Mouse (Mus musculus) hindbrain, embryonic 11.5 days (tissue): Measurements from ENCODE around the gene Bcl2l11. TPM values are rescaled to one million over a fixed set of nuclear protein-coding genes. Genes with fewer than 3 reads are reported as not detected.
"Not testable (repeated sequence)": the region's sequence is repeated elsewhere in the genome, so short reads cannot be mapped to it uniquely, and the experiment has no call there.

ENCODE experiments used
- ATAC-seq: fragments of 200-750 bp; cut with Nextera tagmentation; 2 replicates; pipeline ENCODE4 v1.8.0; 2017; ENCODE audit warnings: mild to moderate bottlenecking, moderate TSS enrichment, moderate library complexity; ENCODE audit not compliant: low FRiP score
- DNase-seq: peaks from one replicate; pipeline ENCODE4 v3.0.0-alpha.2; 2015; ENCODE audit warnings: low spot score
- H3K27ac ChIP-seq: fragments of 300-500 bp; sonication (generic); 2 replicates; pipeline ENCODE4 v1.5.1; 2014; ENCODE audit warnings: mild to moderate bottlenecking, low read depth, low read length
- H3K27me3 ChIP-seq: fragments of 300-500 bp; sonication (generic); 2 replicates; pipeline ENCODE4 v1.6.1; 2014; ENCODE audit warnings: mild to moderate bottlenecking, low read length, moderate library complexity, mixed read lengths; ENCODE audit not compliant: control insufficient read depth, insufficient read depth
- H3K36me3 ChIP-seq: fragments of 300-500 bp; sonication (generic); 2 replicates; pipeline ENCODE4 v1.6.1; 2014; ENCODE audit warnings: mild to moderate bottlenecking, low read length, moderate library complexity, mixed read lengths; ENCODE audit not compliant: control insufficient read depth, insufficient read depth
- H3K4me1 ChIP-seq: fragments of 300-500 bp; sonication (generic); replicated peaks from 2 replicates; pipeline ENCODE4 v1.6.1; 2014; ENCODE audit warnings: low read length, mixed read lengths; ENCODE audit not compliant: control insufficient read depth, insufficient read depth
- H3K4me2 ChIP-seq: fragments of 300-500 bp; sonication (generic); replicated peaks from 2 replicates; pipeline ENCODE4 v1.6.1; 2014; ENCODE audit warnings: mild to moderate bottlenecking, low read depth, low read length
- H3K4me3 ChIP-seq: fragments of 300-500 bp; sonication (generic); 2 replicates; pipeline ENCODE4 v1.5.1; 2014; ENCODE audit warnings: low read depth, low read length
- H3K9ac ChIP-seq: fragments of 300-500 bp; sonication (generic); 2 replicates; pipeline ENCODE4 v1.6.1; 2014; ENCODE audit warnings: low read depth, low read length
- H3K9me3 ChIP-seq: fragments of 300-500 bp; sonication (generic); 2 replicates; pipeline ENCODE4 v1.6.1; 2016; ENCODE audit warnings: low read length; ENCODE audit not compliant: control insufficient read depth
- WGBS: fragments of 180-500 bp; shearing (Covaris S2); extraction: QIAGEN DNeasy Blood & Tissue Kit; methylation state at CpG from one replicate; pipeline ENCODE4 v1.1.7; 2014; 5-methylcytosine and 5-hydroxymethylcytosine counted together
- polyA plus RNA-seq: library from polyadenylated mRNA; unstranded; fragments of >200 nt; fragmentation: Nextera tagmentation; extraction: Ambion mirVana; gene quantifications from 2 replicates; pipeline ENCODE4 v1.2.1, GENCODE M21; 2014

Gene Bcl2l11
- polyA plus RNA-seq, 1 experiment from 2014 or later = 17.2 TPM

DNA sequence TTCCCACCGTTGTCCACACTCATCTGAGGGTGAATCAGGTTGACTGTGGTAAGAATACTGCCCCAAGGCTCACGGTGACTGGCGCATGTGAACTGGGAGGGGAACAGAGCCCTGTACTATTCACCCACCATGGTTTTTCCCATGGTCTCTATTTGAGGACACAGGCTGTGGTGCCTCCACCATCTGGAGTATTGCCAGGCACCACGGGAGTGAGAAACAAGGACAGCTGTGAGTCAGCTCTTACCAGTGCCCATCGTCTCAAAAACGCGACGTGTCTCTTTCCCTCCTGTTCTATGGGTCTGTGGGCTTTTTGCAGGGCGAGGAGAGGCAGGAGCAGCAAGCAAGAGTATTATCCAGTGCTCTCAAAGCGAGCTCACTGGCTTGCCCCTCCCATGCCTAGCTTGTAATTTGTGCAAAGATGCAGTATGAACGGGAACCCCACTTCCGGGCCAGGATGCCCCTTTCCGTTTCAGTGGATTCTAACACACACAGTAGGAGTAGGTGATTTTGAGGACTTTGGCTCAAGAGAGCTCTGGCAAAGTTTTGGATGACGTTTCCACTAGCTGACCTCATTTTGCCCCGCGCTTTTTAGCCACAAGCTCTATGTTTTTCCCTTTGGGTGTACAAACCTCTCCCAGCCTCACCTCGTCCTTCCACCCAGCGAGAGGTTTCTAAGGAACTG lies 53.4 kb downstream of the Bcl2l11 start:
- WGBS = 71% methylated on average over 18 of the region's 18 CpGs
- no peak overlapping the region for H3K27ac ChIP-seq
- no peak for ATAC-seq
- no peaks in the 10 kb centered on the region for H3K36me3 ChIP-seq
- no peak for DNase-seq
- no peaks in the 10 kb centered on the region for H3K9me3 ChIP-seq
- no peak overlapping the region for H3K4me3 ChIP-seq
- no peak overlapping the region for H3K4me2 ChIP-seq
- no peak overlapping the region for H3K9ac ChIP-seq
- peaks cover 2% of the 10 kb centered on the region; the same call in 1 of the 2 replicates for H3K4me1 ChIP-seq
- no peaks in the 10 kb centered on the region for H3K27me3 ChIP-seq

DNA sequence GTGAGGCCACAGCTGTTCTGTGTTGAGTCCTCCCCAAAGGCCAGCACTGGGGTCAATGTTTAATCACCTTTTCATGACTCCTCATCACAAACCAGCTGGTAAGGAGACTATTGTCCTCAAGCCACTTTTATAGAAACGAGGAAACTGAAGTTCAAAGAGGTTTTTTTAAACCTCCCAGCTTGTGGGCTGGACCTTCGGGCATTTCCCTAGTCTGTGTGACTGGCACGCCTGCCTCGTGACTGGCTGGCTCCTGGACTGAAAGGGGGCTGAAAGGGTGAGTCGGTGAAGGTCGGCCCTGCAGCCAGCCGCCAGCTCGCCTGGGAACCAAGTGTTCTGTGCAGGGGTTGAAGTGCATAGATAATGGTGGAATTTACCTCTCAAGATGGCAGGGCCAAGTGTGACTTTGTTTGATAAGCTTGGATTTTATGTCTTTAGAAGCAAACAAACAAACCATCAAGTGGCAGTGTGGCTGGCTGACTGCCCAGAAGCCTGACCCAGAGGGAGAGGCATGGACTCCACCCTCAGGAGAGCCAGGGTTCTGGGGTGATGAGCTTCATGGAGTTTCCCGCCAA lies 54.1 kb downstream of the Bcl2l11 start:
- no peak overlapping the region for H3K27ac ChIP-seq
- 27% methylated on average over 9 of the region's 9 CpGs for WGBS
- no peak overlapping the region for H3K4me2 ChIP-seq
- no peaks in the 10 kb centered on the region for H3K27me3 ChIP-seq
- no peak for ATAC-seq
- peak; percentile 21 for DNase-seq
- H3K9me3 ChIP-seq = no peaks in the 10 kb centered on the region
- no peak overlapping the region for H3K9ac ChIP-seq
- H3K36me3 ChIP-seq = no peaks in the 10 kb centered on the region
- H3K4me3 ChIP-seq = no peak overlapping the region
- H3K4me1 ChIP-seq = peaks cover 2% of the 10 kb centered on the region; the same call in 1 of the 2 replicates

DNA sequence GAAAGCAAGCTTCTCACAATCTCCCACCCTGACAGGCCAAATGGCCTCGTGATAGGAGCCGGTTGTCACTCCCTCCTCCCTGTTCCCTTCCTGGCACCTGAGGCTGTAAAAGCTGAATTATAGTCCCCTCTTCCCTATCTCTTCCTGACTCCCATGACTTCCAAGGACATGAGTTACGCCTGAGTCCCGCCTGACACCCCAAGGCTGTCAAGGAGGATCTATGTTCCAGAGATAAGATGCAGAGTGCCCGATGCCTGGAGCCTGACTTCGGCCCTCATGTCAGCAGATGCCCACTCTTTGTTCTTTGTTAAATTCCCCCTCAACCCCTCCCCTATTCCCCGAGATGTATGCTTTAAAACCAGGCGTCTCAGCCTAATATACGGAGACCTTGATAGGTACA lies 56.3 kb downstream of the Bcl2l11 start:
- H3K4me1 ChIP-seq, H3K36me3 ChIP-seq, DNase-seq, ATAC-seq, H3K4me2 ChIP-seq, H3K27ac ChIP-seq, H3K9ac ChIP-seq, H3K4me3 ChIP-seq, H3K9me3 ChIP-seq, H3K27me3 ChIP-seq: not testable (repeated sequence)
- WGBS = 90% methylated on average over 9 of the region's 9 CpGs

DNA sequence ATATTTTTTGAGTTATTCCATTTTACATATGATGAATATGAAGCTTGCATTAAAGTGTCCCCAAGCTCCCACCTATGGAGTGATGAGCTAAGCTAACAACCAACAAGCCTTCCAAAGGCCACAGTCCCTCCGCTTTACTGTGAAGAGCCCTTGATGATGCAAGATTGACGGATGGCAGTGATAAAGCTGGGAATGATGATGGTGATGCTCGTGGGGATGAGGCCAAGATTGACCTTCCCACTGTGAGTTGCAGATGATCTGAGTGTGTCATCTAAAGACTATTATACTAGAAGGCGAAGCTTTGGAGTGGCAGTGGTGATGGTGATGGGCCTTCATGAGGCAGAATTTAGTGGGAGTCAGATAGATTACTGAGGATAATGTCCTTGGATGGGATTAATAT lies 56.9 kb downstream of the Bcl2l11 start:
- Histone ChIP-seq H3K27me3 (no peaks in the 10 kb centered on the region), H3K4me3 (no peak overlapping the region), H3K36me3 (no peaks in the 10 kb centered on the region), H3K9ac (no peak overlapping the region), H3K9me3 (no peaks in the 10 kb centered on the region), H3K4me1 (peaks cover 2% of the 10 kb centered on the region; the same call in 1 of the 2 replicates), H3K4me2 (no peak overlapping the region), H3K27ac (no peak overlapping the region)
- DNase-seq (no peak), ATAC-seq (no peak)
- WGBS = 91% methylated on average over 4 of the region's 4 CpGs

DNA sequence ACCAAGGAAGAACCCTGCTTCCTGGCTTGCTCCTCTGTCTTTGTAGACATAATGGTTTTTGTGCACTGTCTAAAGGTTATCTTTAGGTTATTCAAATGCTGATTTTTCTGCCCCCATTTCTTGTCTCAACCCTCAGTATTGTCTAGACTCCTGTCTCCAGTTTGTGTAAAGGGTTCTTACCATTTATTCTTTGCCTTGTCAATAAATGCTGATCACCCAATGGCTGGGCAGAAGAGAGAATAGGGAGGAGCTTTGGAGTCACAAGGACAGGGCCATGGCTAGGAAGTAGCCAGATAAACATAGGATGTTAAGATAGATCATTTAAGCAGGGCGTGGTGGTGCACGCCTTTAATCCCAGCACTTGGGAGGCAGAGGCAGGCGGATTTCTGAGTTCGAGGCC lies 57.9 kb downstream of the Bcl2l11 start:
- Histone ChIP-seq H3K4me3 (no peak overlapping the region), H3K4me1 (peaks cover 2% of the 10 kb centered on the region; the same call in 1 of the 2 replicates), H3K4me2 (no peak overlapping the region), H3K9ac (no peak overlapping the region), H3K27ac (no peak overlapping the region), H3K36me3 (no peaks in the 10 kb centered on the region), H3K27me3 (no peaks in the 10 kb centered on the region), H3K9me3 (no peaks in the 10 kb centered on the region)
- 100% methylated on average over 3 of the region's 4 CpGs for WGBS
- ATAC-seq = no peak
- DNase-seq = no peak

DNA sequence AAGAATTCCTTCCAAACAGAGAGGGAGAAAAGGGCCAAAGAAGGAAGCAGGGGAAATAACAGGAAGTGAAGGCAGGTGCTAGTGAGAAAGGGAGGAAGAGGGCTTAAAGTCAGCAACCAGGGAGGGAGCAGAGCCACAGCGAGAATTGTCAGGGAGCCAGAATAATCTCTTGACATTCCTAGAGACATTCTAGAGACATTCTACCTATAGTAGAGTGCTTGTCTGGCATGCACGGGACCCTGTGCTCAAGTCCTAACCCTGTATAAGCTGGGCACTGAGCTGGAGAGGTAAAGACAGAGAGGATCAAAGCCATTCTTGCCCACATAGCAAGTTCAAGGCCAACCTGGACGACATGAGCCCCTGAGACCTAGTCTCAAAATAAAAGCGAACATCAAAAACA lies 60.1 kb downstream of the Bcl2l11 start:
- Histone ChIP-seq H3K36me3 (no peaks in the 10 kb centered on the region), H3K9me3 (no peaks in the 10 kb centered on the region), H3K4me1 (no peaks in the 10 kb centered on the region), H3K9ac (no peak overlapping the region), H3K4me3 (no peak overlapping the region), H3K4me2 (no peak overlapping the region), H3K27me3 (no peaks in the 10 kb centered on the region), H3K27ac (no peak overlapping the region)
- WGBS = 79% methylated on average over 4 of the region's 4 CpGs
- ATAC-seq (no peak), DNase-seq (no peak)

DNA sequence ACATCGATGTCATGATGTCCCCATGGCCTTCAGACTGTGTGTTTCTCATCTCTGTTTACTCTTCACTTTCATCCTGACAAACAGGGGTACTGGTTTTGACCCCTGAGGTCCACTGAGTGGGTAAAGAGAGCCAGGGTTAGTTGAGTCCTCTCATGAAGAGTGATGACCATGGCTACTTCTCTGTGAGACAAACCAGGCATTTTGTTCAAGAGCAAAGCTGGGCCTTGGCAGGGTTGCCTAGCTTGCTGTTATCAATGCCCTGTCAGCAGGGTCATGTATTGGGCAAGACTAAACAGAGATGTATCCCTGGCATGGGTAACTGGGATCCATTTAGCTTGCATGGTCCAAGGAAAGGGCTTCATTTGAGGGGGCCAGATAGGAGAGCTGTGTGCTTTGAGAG lies 61.4 kb downstream of the Bcl2l11 start:
- no peaks in the 10 kb centered on the region for H3K4me1 ChIP-seq
- DNase-seq (no peak), ATAC-seq (no peak)
- no peak overlapping the region for H3K4me3 ChIP-seq
- no peak overlapping the region for H3K27ac ChIP-seq
- H3K36me3 ChIP-seq = no peaks in the 10 kb centered on the region
- no peak overlapping the region for H3K4me2 ChIP-seq
- no peaks in the 10 kb centered on the region for H3K27me3 ChIP-seq
- H3K9ac ChIP-seq = no peak overlapping the region
- 92% methylated on average over 1 of the region's 1 CpGs for WGBS
- H3K9me3 ChIP-seq = no peaks in the 10 kb centered on the region

DNA sequence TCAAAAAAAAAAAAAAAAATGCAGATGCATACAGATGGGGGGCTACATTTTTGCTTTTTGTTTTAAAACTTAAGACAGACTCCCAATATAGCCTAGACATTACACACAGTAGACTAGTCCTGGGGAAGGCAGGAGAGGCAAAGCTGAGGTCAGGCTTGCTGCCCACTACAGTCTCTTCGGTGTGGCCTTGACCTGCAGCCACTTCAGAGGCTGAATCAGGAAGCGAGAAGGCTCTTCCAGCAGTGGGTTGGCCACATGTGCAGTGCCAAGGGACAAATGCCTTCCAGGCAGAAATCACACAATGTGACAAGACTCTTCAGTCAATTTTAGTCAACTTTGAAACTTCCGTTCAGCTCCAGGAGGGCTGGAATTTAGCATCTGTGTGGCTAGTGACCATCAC lies 62.6 kb downstream of the Bcl2l11 start:
- 79% methylated on average over 3 of the region's 3 CpGs for WGBS
- no peak for DNase-seq
- no peak overlapping the region for H3K4me3 ChIP-seq
- H3K36me3 ChIP-seq = no peaks in the 10 kb centered on the region
- no peak overlapping the region for H3K9ac ChIP-seq
- no peaks in the 10 kb centered on the region for H3K9me3 ChIP-seq
- no peak overlapping the region for H3K4me2 ChIP-seq
- H3K27ac ChIP-seq = no peak overlapping the region
- ATAC-seq = no peak
- no peaks in the 10 kb centered on the region for H3K4me1 ChIP-seq
- H3K27me3 ChIP-seq = no peaks in the 10 kb centered on the region

DNA sequence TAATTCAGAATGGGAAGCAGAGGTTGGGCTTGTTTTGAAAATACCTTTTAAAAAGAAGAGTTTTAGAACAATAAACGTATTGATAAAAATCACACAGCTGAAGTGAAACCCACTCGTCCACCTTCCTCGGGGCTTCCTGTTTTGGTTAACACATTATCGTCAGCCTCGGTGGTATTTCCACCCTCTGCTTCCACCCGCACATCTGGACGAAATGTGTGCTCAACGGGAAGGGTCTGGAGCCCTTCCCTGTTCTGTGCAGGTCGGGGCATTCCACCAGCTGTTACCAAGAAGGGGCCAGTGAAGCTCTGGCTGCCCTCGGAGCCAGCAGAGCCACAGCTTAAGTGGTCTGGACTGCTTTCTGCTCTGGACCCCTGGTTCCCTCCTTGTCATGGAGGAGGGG lies 63.9 kb downstream of the Bcl2l11 start:
- DNase-seq = no peak
- H3K4me2 ChIP-seq = no peak overlapping the region
- no peak overlapping the region for H3K27ac ChIP-seq
- H3K4me3 ChIP-seq = no peak overlapping the region
- no peaks in the 10 kb centered on the region for H3K36me3 ChIP-seq
- ATAC-seq = no peak
- H3K9me3 ChIP-seq = no peaks in the 10 kb centered on the region
- H3K27me3 ChIP-seq = no peaks in the 10 kb centered on the region
- WGBS = 58% methylated on average over 10 of the region's 10 CpGs
- H3K9ac ChIP-seq = no peak overlapping the region
- no peaks in the 10 kb centered on the region for H3K4me1 ChIP-seq
